Mouse (Mus musculus) large intestine, adult 2 months (tissue): ENCODE results near the gene Patz1. TPM values are rescaled to one million over a fixed set of nuclear protein-coding genes. Genes with fewer than 3 reads are reported as not detected.

Experiments used
- DNase-seq: peaks from one replicate; pipeline ENCODE4 v3.0.0-alpha.2; 2012; ENCODE audit warnings: low read depth, low spot score
- WGBS: fragments of 180-500 bp; shearing (Covaris S2); methylation state at CpG from one replicate; pipeline ENCODE4 v1.1.7; 2018; 5-methylcytosine and 5-hydroxymethylcytosine counted together
- polyA plus RNA-seq: library from polyadenylated mRNA; depleted of rRNA; stranded (reverse); fragments of >200 nt; gene quantifications from 2 replicates; pipeline ENCODE4 v1.2.3, GENCODE M21; 2012; rRNA removed

Patz1 gene
- polyA plus RNA-seq, 1 experiment, result 11.0 TPM

- 61% methylated on average over 12 of the region's 12 CpGs for WGBS
- DNase-seq, result peak; percentile 73
Observed at GRCm38 (mm10) chr11:3347091-3347834, 58.6 kb downstream of the Patz1 start.

GRCm38 (mm10) chr11:3347835-3348195 lies 59.1 kb downstream of the Patz1 start:
- no peak for DNase-seq

GRCm38 (mm10) chr11:3348576-3349342 lies 60.1 kb downstream of the Patz1 start:
- 41% methylated on average over 6 of the region's 6 CpGs for WGBS
- no peak for DNase-seq

- 71% methylated on average over 4 of the region's 4 CpGs for WGBS
- no peak for DNase-seq
Observed at GRCm38 (mm10) chr11:3349343-3349695, 60.6 kb downstream of the Patz1 start.

- DNase-seq, result no peak
- 93% methylated on average over 9 of the region's 9 CpGs for WGBS
Observed at GRCm38 (mm10) chr11:3352131-3352530, 63.5 kb downstream of the Patz1 start.

GRCm38 (mm10) chr11:3352990-3353585 lies 64.4 kb downstream of the Patz1 start:
- DNase-seq, result no peak
- 76% methylated on average over 18 of the region's 18 CpGs for WGBS

Other genes starting within 250 kb of the Patz1 start
- 14.1 and 20.9 TPM in 2 replicates for gene Sfi1, start 95.4 kb upstream of the Patz1 start, polyA plus RNA-seq
- gene Eif4enif1, start 86.5 kb upstream of the Patz1 start, polyA plus RNA-seq, result 43.1 and 47.5 TPM in 2 replicates
- gene Drg1, start 22.5 kb upstream of the Patz1 start, polyA plus RNA-seq, result 19.8 and 20.2 TPM in 2 replicates
- gene Pik3ip1, start 41.5 kb downstream of the Patz1 start, polyA plus RNA-seq, result 5.2 and 6.7 TPM in 2 replicates
- gene Limk2, start 120.3 kb downstream of the Patz1 start, polyA plus RNA-seq, result 88.4 and 96.3 TPM in 2 replicates
- 34.3 and 34.4 TPM in 2 replicates for gene Rnf185, start 163.5 kb downstream of the Patz1 start, polyA plus RNA-seq
- 0.87 and 1.2 TPM in 2 replicates for gene Pla2g3, start 199.4 kb downstream of the Patz1 start, polyA plus RNA-seq
- gene Inpp5j, start 215.9 kb downstream of the Patz1 start, polyA plus RNA-seq, result 28.4 and 33.6 TPM in 2 replicates
- gene Selenom, start 225.8 kb downstream of the Patz1 start, polyA plus RNA-seq, result 182 and 262 TPM in 2 replicates